Mouse (Mus musculus) MEL (cell line): Measurements from ENCODE around the gene Bcat2.

ENCODE experiments used
- CTCF ChIP-seq, 3 experiments: IDR thresholded peaks in 2 of 3; conservative IDR thresholded peaks in 1 of 3; 2 replicates each; pipeline ENCODE4 v1.5.1; 2011 to 2012; ENCODE audit warnings: low read length in 3 of 3, low read depth in 2 of 3, mild to moderate bottlenecking in 2 of 3, improper control_type of control experiment in 1 of 3, inconsistent platforms in 1 of 3, mixed read lengths in 1 of 3, moderate library complexity in 1 of 3; ENCODE audit not compliant: control insufficient read depth in 1 of 3, insufficient read depth in 1 of 3, poor library complexity in 1 of 3, severe bottlenecking in 1 of 3
- EP300 ChIP-seq, 2 experiments: IDR thresholded peaks; 2 replicates each; pipeline ENCODE4 v1.6.1; 2011; ENCODE audit warnings: improper control_type of control experiment in 2 of 2, low read length in 2 of 2, low read depth in 1 of 2, mild to moderate bottlenecking in 1 of 2
- KAT2A ChIP-seq: conservative IDR thresholded peaks from 2 replicates; pipeline ENCODE4 v1.6.1; 2012; ENCODE audit warnings: low read depth, low read length, improper control_type of control experiment, inconsistent platforms
- MAX ChIP-seq: IDR thresholded peaks from 2 replicates; pipeline ENCODE4 v1.6.1; 2011; ENCODE audit warnings: low read length, improper control_type of control experiment
- NELFE ChIP-seq: IDR thresholded peaks from 2 replicates; pipeline ENCODE4 v1.6.1; 2011; ENCODE audit warnings: low read depth, low read length, improper control_type of control experiment
- POLR2A ChIP-seq, 2 experiments: IDR thresholded peaks; 2 replicates each; pipeline ENCODE4 v1.6.1; 2011 to 2012; ENCODE audit warnings: low read length in 2 of 2, mild to moderate bottlenecking in 2 of 2, control low read depth in 1 of 2, improper control_type of control experiment in 1 of 2, low read depth in 1 of 2, moderate library complexity in 1 of 2; ENCODE audit not compliant: control insufficient read depth in 1 of 2, insufficient read depth in 1 of 2, poor library complexity in 1 of 2
- SMC3 ChIP-seq: IDR thresholded peaks from 2 replicates; pipeline ENCODE4 v1.6.1; 2011; ENCODE audit warnings: low read depth, low read length, improper control_type of control experiment
- UBTF ChIP-seq: IDR thresholded peaks from 2 replicates; pipeline ENCODE4 v1.6.1; 2012; ENCODE audit warnings: low read depth, mild to moderate bottlenecking, inconsistent platforms, low read length, improper control_type of control experiment, moderate library complexity, borderline replicate concordance; ENCODE audit not compliant: insufficient read depth
- USF1 ChIP-seq: IDR thresholded peaks from 2 replicates; pipeline ENCODE4 v1.6.1; 2014; ENCODE audit warnings: low read depth, mild to moderate bottlenecking, inconsistent platforms, low read length, improper control_type of control experiment, moderate library complexity
- ZC3H11A ChIP-seq: IDR thresholded peaks from 2 replicates; pipeline ENCODE4 v1.6.1; 2012; ENCODE audit warnings: low read depth, mild to moderate bottlenecking, inconsistent platforms, low read length, improper control_type of control experiment
- ZNF384 ChIP-seq: IDR thresholded peaks from 2 replicates; pipeline ENCODE4 v1.6.1; 2012; ENCODE audit warnings: low read depth, mild to moderate bottlenecking, inconsistent platforms, low read length, improper control_type of control experiment

DNA sequence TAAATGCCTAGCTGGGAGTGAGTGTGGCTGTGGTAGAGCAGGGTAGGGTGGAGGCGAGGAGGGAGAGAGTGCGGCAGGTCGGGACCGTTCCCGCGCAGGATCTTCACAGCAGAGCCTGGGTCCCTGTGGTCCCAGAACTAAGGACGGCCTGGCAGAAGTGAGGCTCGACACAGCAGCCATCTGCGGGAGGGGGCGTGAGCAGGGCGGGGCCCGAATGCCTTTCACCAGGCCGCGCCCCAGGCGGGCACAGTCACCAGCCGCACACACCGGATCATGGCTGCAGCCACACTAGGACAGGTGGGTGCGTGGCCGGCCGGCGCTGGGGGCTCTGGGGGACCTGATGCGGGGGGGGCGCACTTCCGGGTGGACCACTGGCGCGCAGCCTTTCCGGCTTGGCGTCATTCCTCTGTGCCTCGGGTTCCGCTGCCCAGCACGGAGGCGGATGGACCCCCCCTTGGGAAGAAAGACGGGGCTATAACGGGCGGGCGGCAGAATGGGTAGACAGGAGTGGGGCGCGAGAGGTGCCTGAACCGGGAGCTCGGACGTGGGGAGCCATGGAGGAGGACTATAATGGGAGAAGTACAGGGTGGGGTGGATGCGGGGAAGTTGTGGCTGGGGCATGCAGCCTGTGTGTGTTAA, at the start of gene Bcat2:
- TF ChIP-seq EP300 (IDR thresholded peaks at IDR 0.05; ENCODE audit: low read depth in 1 of 2, low read length in 2 of 2) (no peak), KAT2A (no peak; the same call in 1 of the 2 replicates), UBTF (no peak), CTCF (IDR thresholded peaks at IDR 0.05 in 2 of 3, conservative IDR thresholded peaks at IDR 0.05 in 1 of 3; ENCODE audit: control insufficient read depth in 1 of 3, insufficient read depth in 1 of 3, low read depth in 2 of 3, low read length in 3 of 3, poor library complexity in 1 of 3, severe bottlenecking in 1 of 3) (no peak), NELFE (peak; percentile 42; the same call in 1 of the 2 replicates), ZNF384 (no peak), POLR2A (IDR thresholded peaks at IDR 0.05; ENCODE audit: control insufficient read depth in 1 of 2, insufficient read depth in 1 of 2, low read depth in 1 of 2, low read length in 2 of 2, poor library complexity in 1 of 2) (peak in 1 of 2 experiments; percentile 42; a peak in 1 of 4 replicates), MAX (0 out of 2 replicates have a peak, but pooled peaks have one; percentile 27), ZC3H11A (no peak), USF1 (no peak), SMC3 (no peak)
